Comparison of ENCODE assay signal across 8 mouse cellular contexts in the genomic region with DNA sequence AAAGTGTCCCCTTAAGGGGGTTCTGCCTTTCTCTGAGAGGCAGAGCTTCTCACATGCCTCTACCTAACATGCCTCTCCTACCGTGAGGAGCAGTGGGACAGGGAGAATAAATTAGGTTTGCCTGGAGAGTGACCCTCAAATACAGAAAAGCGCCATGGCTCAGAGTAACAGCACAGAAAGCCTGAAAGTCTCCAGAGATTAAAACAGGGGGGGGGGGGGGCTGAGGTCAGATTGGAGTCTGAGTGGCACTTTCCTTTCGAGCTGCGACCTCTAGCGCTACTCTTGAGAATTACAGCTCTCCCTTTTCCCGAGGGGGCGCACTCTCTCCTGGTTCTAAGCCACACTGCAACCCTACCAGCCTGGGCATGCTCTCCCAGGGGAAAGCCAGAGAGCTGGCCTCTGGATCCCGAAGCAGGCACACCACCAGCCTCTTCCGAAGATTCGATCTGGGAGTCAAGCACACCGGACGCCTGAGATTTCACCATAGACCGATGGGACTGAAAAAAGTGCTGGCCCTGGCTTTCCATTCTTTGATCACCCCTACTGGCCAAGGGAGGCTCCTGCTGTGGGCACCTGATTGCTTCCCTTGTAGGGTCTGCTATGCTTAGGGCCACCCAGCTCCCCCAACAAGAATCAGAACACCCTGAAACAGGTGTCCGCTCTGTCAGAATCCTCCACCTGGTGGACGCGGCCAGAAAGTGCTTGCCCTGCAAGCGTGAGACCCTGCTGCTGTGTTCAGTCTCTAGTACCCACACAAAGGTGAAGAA. TPM values are rescaled to one million over a fixed set of nuclear protein-coding genes. Genes with fewer than 3 reads are reported as not detected.
DNase-seq lines count a peak whose midpoint lies in the region; ATAC-seq and TF ChIP-seq lines count a peak whose summit lies in the region.

No protein-coding gene starts in this region.

- peak; percentile 19; the same call in 1 of the 2 replicates for ATAC-seq in intestine, embryonic 16.5 days
- peak; percentile 26 for ATAC-seq in liver, embryonic 13.5 days (ENCODE audit: low read depth)
- ATAC-seq in neural tube, embryonic 13.5 days (ENCODE audit: low read depth), result peak; percentile 61; the same call in 1 of the 2 replicates

- H3K4me3 ChIP-seq in gastrocnemius, adult 2 months, result no peak overlapping the region
- H3K4me3 ChIP-seq in intestine, embryonic 16.5 days (ENCODE audit: low read length), result no peak overlapping the region
- no peak overlapping the region for H3K4me3 ChIP-seq in liver, embryonic 13.5 days (replicated peaks)
- H3K4me3 ChIP-seq in neural tube, embryonic 13.5 days, result no peak overlapping the region

- no peak overlapping the region for H3K9ac ChIP-seq in intestine, embryonic 16.5 days (ENCODE audit: low read depth, low read length)
- no peak overlapping the region for H3K9ac ChIP-seq in liver, embryonic 13.5 days
- no peak overlapping the region for H3K9ac ChIP-seq in neural tube, embryonic 13.5 days

- no peaks in the 10 kb centered on the region for H3K36me3 ChIP-seq in intestine, embryonic 16.5 days (ENCODE audit: control insufficient read depth, insufficient read depth, low read length)
- H3K36me3 ChIP-seq in liver, embryonic 13.5 days, result no peaks in the 10 kb centered on the region
- H3K36me3 ChIP-seq in neural tube, embryonic 13.5 days, result no peaks in the 10 kb centered on the region

- H3K27ac ChIP-seq in gastrocnemius, adult 2 months, result no peak overlapping the region
- no peak overlapping the region for H3K27ac ChIP-seq in intestine, embryonic 16.5 days (ENCODE audit: low read length)
- H3K27ac ChIP-seq in liver, embryonic 13.5 days, result no peak overlapping the region
- H3K27ac ChIP-seq in neural tube, embryonic 13.5 days (replicated peaks), result no peak overlapping the region

- intact Hi-C loops in gastrocnemius, adult 2 months (cut with DNase I), result no loop called here

- WGBS in intestine, embryonic 16.5 days, result 37% methylated on average over 17 of the region's 17 CpGs
- 39% methylated on average over 17 of the region's 17 CpGs for WGBS in liver, embryonic 13.5 days (ENCODE audit: insufficient replicate concordance)
- 29% methylated on average over 17 of the region's 17 CpGs for WGBS in neural tube, embryonic 13.5 days

- H3K4me2 ChIP-seq in intestine, embryonic 16.5 days (ENCODE audit: low read depth, low read length), result no peak overlapping the region
- no peak overlapping the region for H3K4me2 ChIP-seq in liver, embryonic 13.5 days
- H3K4me2 ChIP-seq in neural tube, embryonic 13.5 days, result no peak overlapping the region

- DNase-seq in ovary, postnatal 10 days (ENCODE audit: low spot score), result peak; percentile 15
- DNase-seq in ovary, adult 18-20 months (ENCODE audit: low spot score), result no peak
- peak; percentile 71 for DNase-seq in adrenal gland, postnatal 14 days
- DNase-seq in gastrocnemius, adult 2 months, result peak; percentile 61
- no peak for DNase-seq in liver, embryonic 13.5 days
- peak; percentile 32 for DNase-seq in yolk sac, embryonic 10.5 days (ENCODE audit: low spot score)

- peak; percentile 62 for TF ChIP-seq CTCF in gastrocnemius, adult 2 months (IDR thresholded peaks at IDR 0.05)

- H3K27me3 ChIP-seq in intestine, embryonic 16.5 days (replicated peaks; ENCODE audit: control insufficient read depth, insufficient read depth, low read length), result no peaks in the 10 kb centered on the region
- H3K27me3 ChIP-seq in liver, embryonic 13.5 days, result no peaks in the 10 kb centered on the region
- no peaks in the 10 kb centered on the region for H3K27me3 ChIP-seq in neural tube, embryonic 13.5 days

- H3K9me3 ChIP-seq in intestine, embryonic 16.5 days (ENCODE audit: control insufficient read depth, low read length), result no peaks in the 10 kb centered on the region
- no peaks in the 10 kb centered on the region for H3K9me3 ChIP-seq in liver, embryonic 13.5 days (replicated peaks)
- H3K9me3 ChIP-seq in neural tube, embryonic 13.5 days, result no peaks in the 10 kb centered on the region

- peaks cover 3% of the 10 kb centered on the region; the same call in 1 of the 2 replicates for H3K4me1 ChIP-seq in intestine, embryonic 16.5 days (ENCODE audit: control insufficient read depth, insufficient read depth, low read length)
- H3K4me1 ChIP-seq in liver, embryonic 13.5 days (replicated peaks), result peaks cover 11% of the 10 kb centered on the region
- no peaks in the 10 kb centered on the region; the same call in 1 of the 2 replicates for H3K4me1 ChIP-seq in neural tube, embryonic 13.5 days (replicated peaks)

RNA-seq across cellular contexts. Expression of a gene that starts 57.5 kb away (rescaled TPM):
- 7.6 and 8.2 TPM in 2 replicates for total RNA-seq in adrenal gland, postnatal 14 days (2021)
- not detected for total RNA-seq in gastrocnemius, adult 2 months (2021)
- 53.8 and 61.1 TPM in 2 replicates for polyA plus RNA-seq in intestine, embryonic 16.5 days (2015; fragmentation: Nextera tagmentation; extraction: Ambion mirVana)
- polyA plus RNA-seq in liver, embryonic 13.5 days (2015; fragmentation: Nextera tagmentation; extraction: Ambion mirVana), result 114 and 117 TPM in 2 replicates
- 14.2 and 16.2 TPM in 2 replicates for polyA plus RNA-seq in neural tube, embryonic 13.5 days (2015; fragmentation: Nextera tagmentation; extraction: Ambion mirVana)

Comparison
In these comparisons a context has a peak if more than half of its experiments do, and no peak if none do; other contexts are left out.
1. DNase-seq: peak in ovary, postnatal 10 days (single experiment), adrenal gland, postnatal 14 days (single experiment), gastrocnemius, adult 2 months (single experiment) and yolk sac, embryonic 10.5 days (single experiment); none in ovary, adult 18-20 months (single experiment) and liver, embryonic 13.5 days (single experiment).
2. Peak in every context shown above with its lines, with median percentiles within 50 percentile points of each other: ATAC-seq.